Mouse (Mus musculus): ENCODE measurements around the gene Slc22a14. TPM values are rescaled to one million over a fixed set of nuclear protein-coding genes. Genes with fewer than 3 reads are reported as not detected.
"Not testable (repeated sequence)": the region's sequence is repeated elsewhere in the genome, so short reads cannot be mapped to it uniquely, and the experiment has no call there.

Slc22a14 gene
- total RNA-seq, 1 experiment = 0.45 TPM

DNA sequence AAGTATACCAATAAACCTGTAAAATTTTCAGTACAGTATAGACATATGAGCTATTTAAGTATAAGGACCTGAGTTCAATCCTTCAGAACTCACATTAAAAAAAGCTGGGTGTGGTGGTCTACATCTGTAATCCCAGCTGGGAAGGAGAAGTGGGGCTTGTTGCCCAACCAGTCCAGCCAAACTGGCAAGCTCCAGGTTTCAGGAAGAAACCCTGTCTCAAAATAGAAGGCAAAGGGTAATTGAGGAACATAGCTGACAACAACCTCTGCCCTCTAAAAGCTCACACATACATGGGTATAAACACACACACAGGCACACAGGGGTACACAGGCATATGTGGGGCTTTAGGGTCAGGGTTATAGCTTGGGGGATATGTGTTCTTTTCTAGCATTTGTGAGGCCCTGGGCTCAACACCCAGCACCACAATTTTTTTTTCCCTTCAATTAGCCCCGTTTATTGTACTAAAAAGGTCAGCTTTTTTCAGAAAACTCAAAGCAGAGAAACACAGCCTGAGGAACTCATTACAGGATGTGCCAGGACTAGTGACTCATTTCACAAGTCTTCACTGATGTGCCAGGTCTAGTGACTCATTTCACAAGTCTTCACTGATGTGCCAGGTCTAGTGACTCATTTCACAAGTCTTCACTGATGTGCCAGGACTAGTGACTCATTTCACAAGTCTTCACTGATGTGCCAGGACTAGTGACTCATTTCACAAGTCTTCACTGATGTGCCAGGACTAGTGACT, 99.8 kb downstream of the Slc22a14 start:
- DNase-seq (ENCODE audit: low read depth, low spot score); in situ Hi-C loops (cut with MboI; ENCODE audit: low sequenced_read_pairs in 2 of 2, unreplicated experiment in 2 of 2); H3K4me1 ChIP-seq (ENCODE audit: control insufficient read depth in 2 of 2, insufficient read depth in 2 of 2, low read length in 2 of 2, poor library complexity in 1 of 2); H3K9ac ChIP-seq (ENCODE audit: insufficient read depth, low read depth, low read length, poor library complexity, severe bottlenecking); H3K9me3 ChIP-seq (ENCODE audit: control insufficient read depth, insufficient read depth, low read depth, low read length); H3K27ac ChIP-seq (ENCODE audit: insufficient read depth, low read depth, low read length, poor library complexity, severe bottlenecking); H3K4me3 ChIP-seq (ENCODE audit: insufficient read depth in 1 of 2, low read depth in 1 of 2, low read length in 2 of 2, poor library complexity in 1 of 2, severe bottlenecking in 1 of 2): not testable (repeated sequence)
- H3K36me3 ChIP-seq (ENCODE audit: control insufficient read depth, insufficient read depth, low read length, poor library complexity, severe bottlenecking) = peaks cover 46% of the 10 kb centered on the region

- TF ChIP-seq ZNF384 (IDR thresholded peaks at IDR 0.05; ENCODE audit: low read depth, low read length) = no peak
- no peak for TF ChIP-seq ZC3H11A (IDR thresholded peaks at IDR 0.05; ENCODE audit: borderline replicate concordance, low read depth, low read length)
- no peak for TF ChIP-seq MAFK (IDR thresholded peaks at IDR 0.05; ENCODE audit: insufficient read depth, low read depth, low read length)
- TF ChIP-seq CHD2 (IDR thresholded peaks at IDR 0.05; ENCODE audit: low read depth, low read length) = no peak
- no peak for TF ChIP-seq HCFC1 (IDR thresholded peaks at IDR 0.05; ENCODE audit: borderline replicate concordance, insufficient read depth, low read length)
- H3K36me3 ChIP-seq (ENCODE audit: control insufficient read depth, insufficient read depth, low read length, poor library complexity, severe bottlenecking) = peaks cover 38% of the 10 kb centered on the region
- no peaks in the 10 kb centered on the region for H3K9me3 ChIP-seq (ENCODE audit: control insufficient read depth, insufficient read depth, low read depth, low read length)
- no peak for DNase-seq (ENCODE audit: low read depth, low spot score)
- no peak overlapping the region for H3K4me3 ChIP-seq (ENCODE audit: insufficient read depth in 1 of 2, low read depth in 1 of 2, low read length in 2 of 2, poor library complexity in 1 of 2, severe bottlenecking in 1 of 2)
- no peak overlapping the region for H3K9ac ChIP-seq (ENCODE audit: insufficient read depth, low read depth, low read length, poor library complexity, severe bottlenecking)
- in situ Hi-C loops (cut with MboI; ENCODE audit: low sequenced_read_pairs in 2 of 2, unreplicated experiment in 2 of 2) = no loop called here
- H3K27ac ChIP-seq (ENCODE audit: insufficient read depth, low read depth, low read length, poor library complexity, severe bottlenecking) = no peak overlapping the region
- no peaks in the 10 kb centered on the region for H3K4me1 ChIP-seq (ENCODE audit: control insufficient read depth in 2 of 2, insufficient read depth in 2 of 2, low read length in 2 of 2, poor library complexity in 1 of 2)
Observed at GRCm38 (mm10) chr9:119263067-119263466, 102.3 kb downstream of the Slc22a14 start.

GRCm38 (mm10) chr9:119260825-119261224, 104.5 kb downstream of the Slc22a14 start:
- in situ Hi-C loops (cut with MboI; ENCODE audit: low sequenced_read_pairs in 2 of 2, unreplicated experiment in 2 of 2) = no loop called here
- Histone ChIP-seq H3K4me1 (ENCODE audit: control insufficient read depth in 2 of 2, insufficient read depth in 2 of 2, low read length in 2 of 2, poor library complexity in 1 of 2) (no peaks in the 10 kb centered on the region), H3K27ac (ENCODE audit: insufficient read depth, low read depth, low read length, poor library complexity, severe bottlenecking) (no peak overlapping the region), H3K9ac (ENCODE audit: insufficient read depth, low read depth, low read length, poor library complexity, severe bottlenecking) (no peak overlapping the region), H3K4me3 (ENCODE audit: insufficient read depth in 1 of 2, low read depth in 1 of 2, low read length in 2 of 2, poor library complexity in 1 of 2, severe bottlenecking in 1 of 2) (no peak overlapping the region), H3K36me3 (ENCODE audit: control insufficient read depth, insufficient read depth, low read length, poor library complexity, severe bottlenecking) (peaks cover 32% of the 10 kb centered on the region), H3K9me3 (ENCODE audit: control insufficient read depth, insufficient read depth, low read depth, low read length) (no peaks in the 10 kb centered on the region)
- no peak for DNase-seq (ENCODE audit: low read depth, low spot score)
- TF ChIP-seq MAFK (IDR thresholded peaks at IDR 0.05; ENCODE audit: insufficient read depth, low read depth, low read length) = no peak
- no peak for TF ChIP-seq ZNF384 (IDR thresholded peaks at IDR 0.05; ENCODE audit: low read depth, low read length)
- no peak for TF ChIP-seq HCFC1 (IDR thresholded peaks at IDR 0.05; ENCODE audit: borderline replicate concordance, insufficient read depth, low read length)
- no peak for TF ChIP-seq ZC3H11A (IDR thresholded peaks at IDR 0.05; ENCODE audit: borderline replicate concordance, low read depth, low read length)
- no peak for TF ChIP-seq CHD2 (IDR thresholded peaks at IDR 0.05; ENCODE audit: low read depth, low read length)

- Histone ChIP-seq H3K4me3 (ENCODE audit: insufficient read depth in 1 of 2, low read depth in 1 of 2, low read length in 2 of 2, poor library complexity in 1 of 2, severe bottlenecking in 1 of 2) (no peak overlapping the region), H3K9me3 (ENCODE audit: control insufficient read depth, insufficient read depth, low read depth, low read length) (no peaks in the 10 kb centered on the region), H3K36me3 (ENCODE audit: control insufficient read depth, insufficient read depth, low read length, poor library complexity, severe bottlenecking) (peaks cover 32% of the 10 kb centered on the region), H3K27ac (ENCODE audit: insufficient read depth, low read depth, low read length, poor library complexity, severe bottlenecking) (no peak overlapping the region), H3K9ac (ENCODE audit: insufficient read depth, low read depth, low read length, poor library complexity, severe bottlenecking) (no peak overlapping the region), H3K4me1 (ENCODE audit: control insufficient read depth in 2 of 2, insufficient read depth in 2 of 2, low read length in 2 of 2, poor library complexity in 1 of 2) (no peaks in the 10 kb centered on the region)
- in situ Hi-C loops (cut with MboI; ENCODE audit: low sequenced_read_pairs in 2 of 2, unreplicated experiment in 2 of 2) = no loop called here
- TF ChIP-seq MAFK (IDR thresholded peaks at IDR 0.05; ENCODE audit: insufficient read depth, low read depth, low read length) (no peak), ZC3H11A (IDR thresholded peaks at IDR 0.05; ENCODE audit: borderline replicate concordance, low read depth, low read length) (no peak), CHD2 (IDR thresholded peaks at IDR 0.05; ENCODE audit: low read depth, low read length) (no peak), ZNF384 (IDR thresholded peaks at IDR 0.05; ENCODE audit: low read depth, low read length) (no peak), HCFC1 (IDR thresholded peaks at IDR 0.05; ENCODE audit: borderline replicate concordance, insufficient read depth, low read length) (no peak)
- no peak for DNase-seq (ENCODE audit: low read depth, low spot score)
Observed at GRCm38 (mm10) chr9:119258785-119259184, 106.6 kb downstream of the Slc22a14 start.

GRCm38 (mm10) chr9:119258128-119258527, 107.2 kb downstream of the Slc22a14 start:
- TF ChIP-seq CHD2 (IDR thresholded peaks at IDR 0.05; ENCODE audit: low read depth, low read length) = no peak
- no peak for TF ChIP-seq ZC3H11A (IDR thresholded peaks at IDR 0.05; ENCODE audit: borderline replicate concordance, low read depth, low read length)
- TF ChIP-seq HCFC1 (IDR thresholded peaks at IDR 0.05; ENCODE audit: borderline replicate concordance, insufficient read depth, low read length) = no peak
- no peak for TF ChIP-seq MAFK (IDR thresholded peaks at IDR 0.05; ENCODE audit: insufficient read depth, low read depth, low read length)
- no peak for TF ChIP-seq ZNF384 (IDR thresholded peaks at IDR 0.05; ENCODE audit: low read depth, low read length)
- no peaks in the 10 kb centered on the region for H3K4me1 ChIP-seq (ENCODE audit: control insufficient read depth in 2 of 2, insufficient read depth in 2 of 2, low read length in 2 of 2, poor library complexity in 1 of 2)
- H3K4me3 ChIP-seq (ENCODE audit: insufficient read depth in 1 of 2, low read depth in 1 of 2, low read length in 2 of 2, poor library complexity in 1 of 2, severe bottlenecking in 1 of 2) = no peak overlapping the region
- in situ Hi-C loops (cut with MboI; ENCODE audit: low sequenced_read_pairs in 2 of 2, unreplicated experiment in 2 of 2) = no loop called here
- H3K9ac ChIP-seq (ENCODE audit: insufficient read depth, low read depth, low read length, poor library complexity, severe bottlenecking) = no peak overlapping the region
- H3K27ac ChIP-seq (ENCODE audit: insufficient read depth, low read depth, low read length, poor library complexity, severe bottlenecking) = no peak overlapping the region
- DNase-seq (ENCODE audit: low read depth, low spot score) = no peak
- H3K36me3 ChIP-seq (ENCODE audit: control insufficient read depth, insufficient read depth, low read length, poor library complexity, severe bottlenecking) = peaks cover 30% of the 10 kb centered on the region
- H3K9me3 ChIP-seq (ENCODE audit: control insufficient read depth, insufficient read depth, low read depth, low read length) = no peaks in the 10 kb centered on the region
